Mouse (Mus musculus): ENCODE measurements around the gene Elac2. TPM values are rescaled to one million over a fixed set of nuclear protein-coding genes. Genes with fewer than 3 reads are reported as not detected.

The Elac2 gene
- polyA plus RNA-seq, 1 experiment from 2014 or later, result 38.8 TPM

- H3K4me3 ChIP-seq, result peak overlapping the region; percentile 91
- peaks cover 40% of the 10 kb centered on the region for H3K36me3 ChIP-seq
- peaks cover 17% of the 10 kb centered on the region for H3K4me1 ChIP-seq (replicated peaks)
- H3K9me3 ChIP-seq, result no peaks in the 10 kb centered on the region
- 18% methylated on average over 9 of the region's 9 CpGs for WGBS
- no peak for DNase-seq (ENCODE audit: low spot score)
- no peaks in the 10 kb centered on the region for H3K27me3 ChIP-seq (ENCODE audit: insufficient read depth, poor library complexity, severe bottlenecking)
- H3K27ac ChIP-seq, result peak overlapping the region; percentile 86
These were observed 629 bp downstream of the Elac2 start for GRCm38 (mm10) chr11:64979489-64979845.

- H3K4me1 ChIP-seq (replicated peaks), result no peaks in the 10 kb centered on the region
- H3K4me3 ChIP-seq, result no peak overlapping the region
- peaks cover 92% of the 10 kb centered on the region for H3K36me3 ChIP-seq
- H3K27ac ChIP-seq, result no peak overlapping the region
- no peaks in the 10 kb centered on the region for H3K27me3 ChIP-seq (ENCODE audit: insufficient read depth, poor library complexity, severe bottlenecking)
- no peak for DNase-seq (ENCODE audit: low spot score)
- H3K9me3 ChIP-seq, result no peaks in the 10 kb centered on the region
- WGBS, result 93% methylated on average over 2 of the region's 2 CpGs
These were observed 9.7 kb downstream of the Elac2 start for GRCm38 (mm10) chr11:64988556-64988955.

GRCm38 (mm10) chr11:64998439-64998838 lies 19.6 kb downstream of the Elac2 start:
- no peaks in the 10 kb centered on the region for H3K9me3 ChIP-seq
- WGBS, result 86% methylated on average over 3 of the region's 3 CpGs
- H3K27ac ChIP-seq, result no peak overlapping the region
- H3K36me3 ChIP-seq, result peaks cover 93% of the 10 kb centered on the region
- no peaks in the 10 kb centered on the region for H3K27me3 ChIP-seq (ENCODE audit: insufficient read depth, poor library complexity, severe bottlenecking)
- no peak for DNase-seq (ENCODE audit: low spot score)
- H3K4me1 ChIP-seq (replicated peaks), result no peaks in the 10 kb centered on the region
- H3K4me3 ChIP-seq, result no peak overlapping the region

- H3K4me1 ChIP-seq (replicated peaks), result no peaks in the 10 kb centered on the region
- 88% methylated on average over 5 of the region's 5 CpGs for WGBS
- no peak for DNase-seq (ENCODE audit: low spot score)
- H3K27ac ChIP-seq, result no peak overlapping the region
- no peaks in the 10 kb centered on the region for H3K9me3 ChIP-seq
- H3K36me3 ChIP-seq, result peaks cover 93% of the 10 kb centered on the region
- no peaks in the 10 kb centered on the region for H3K27me3 ChIP-seq (ENCODE audit: insufficient read depth, poor library complexity, severe bottlenecking)
- no peak overlapping the region for H3K4me3 ChIP-seq
These were observed 20.8 kb downstream of the Elac2 start for GRCm38 (mm10) chr11:64999685-65000084.

GRCm38 (mm10) chr11:65001729-65002128 lies 22.9 kb downstream of the Elac2 start:
- Histone ChIP-seq H3K9me3 (no peaks in the 10 kb centered on the region), H3K27ac (no peak overlapping the region), H3K4me1 (replicated peaks) (no peaks in the 10 kb centered on the region), H3K27me3 (ENCODE audit: insufficient read depth, poor library complexity, severe bottlenecking) (no peaks in the 10 kb centered on the region), H3K36me3 (peaks cover 85% of the 10 kb centered on the region), H3K4me3 (no peak overlapping the region)
- no peak for DNase-seq (ENCODE audit: low spot score)
- 92% methylated on average over 14 of the region's 14 CpGs for WGBS

GRCm38 (mm10) chr11:65003611-65004010 lies 24.8 kb downstream of the Elac2 start:
- 90% methylated on average over 5 of the region's 5 CpGs for WGBS
- H3K27ac ChIP-seq, result no peak overlapping the region
- H3K9me3 ChIP-seq, result no peaks in the 10 kb centered on the region
- no peak overlapping the region for H3K4me3 ChIP-seq
- H3K4me1 ChIP-seq (replicated peaks), result no peaks in the 10 kb centered on the region; the same call in 1 of the 2 replicates
- H3K36me3 ChIP-seq, result peaks cover 66% of the 10 kb centered on the region
- H3K27me3 ChIP-seq (ENCODE audit: insufficient read depth, poor library complexity, severe bottlenecking), result no peaks in the 10 kb centered on the region
- DNase-seq (ENCODE audit: low spot score), result no peak

GRCm38 (mm10) chr11:65004836-65005235 lies 26.0 kb downstream of the Elac2 start:
- Histone ChIP-seq H3K27me3 (ENCODE audit: insufficient read depth, poor library complexity, severe bottlenecking) (no peaks in the 10 kb centered on the region), H3K9me3 (no peaks in the 10 kb centered on the region), H3K27ac (no peak overlapping the region), H3K4me1 (replicated peaks) (no peaks in the 10 kb centered on the region; the same call in 1 of the 2 replicates), H3K4me3 (no peak overlapping the region), H3K36me3 (peaks cover 54% of the 10 kb centered on the region)
- WGBS, result 87% methylated on average over 3 of the region's 3 CpGs
- DNase-seq (ENCODE audit: low spot score), result no peak

- no peaks in the 10 kb centered on the region for H3K9me3 ChIP-seq
- peaks cover 42% of the 10 kb centered on the region for H3K36me3 ChIP-seq
- 91% methylated on average over 4 of the region's 4 CpGs for WGBS
- no peak overlapping the region for H3K27ac ChIP-seq
- H3K27me3 ChIP-seq (ENCODE audit: insufficient read depth, poor library complexity, severe bottlenecking), result no peaks in the 10 kb centered on the region
- DNase-seq (ENCODE audit: low spot score), result no peak
- no peak overlapping the region for H3K4me3 ChIP-seq
- H3K4me1 ChIP-seq (replicated peaks), result no peaks in the 10 kb centered on the region; the same call in 1 of the 2 replicates
These were observed 27.2 kb downstream of the Elac2 start for GRCm38 (mm10) chr11:65006047-65006446.

- Histone ChIP-seq H3K27ac (no peak overlapping the region), H3K9me3 (no peaks in the 10 kb centered on the region)
- 74% methylated on average over 6 of the region's 6 CpGs for WGBS
These were observed 35.1 kb downstream of the Elac2 start for GRCm38 (mm10) chr11:65013906-65014305.

GRCm38 (mm10) chr11:65016754-65017153 lies 37.9 kb downstream of the Elac2 start:
- DNase-seq (ENCODE audit: low spot score), result no peak
- no peaks in the 10 kb centered on the region for H3K36me3 ChIP-seq
- H3K9me3 ChIP-seq, result no peaks in the 10 kb centered on the region
- no peak overlapping the region for H3K4me3 ChIP-seq
- WGBS, result 90% methylated on average over 1 of the region's 1 CpGs
- H3K27ac ChIP-seq, result no peak overlapping the region
- H3K27me3 ChIP-seq (ENCODE audit: insufficient read depth, poor library complexity, severe bottlenecking), result no peaks in the 10 kb centered on the region
- 0 out of 2 replicates have a peak, but pooled peaks cover 2% of the 10 kb centered on the region for H3K4me1 ChIP-seq (replicated peaks)

More at GRCm38 (mm10) chr11:65013906-65014305, 35.1 kb downstream of the Elac2 start:
- H3K36me3 ChIP-seq, result no peaks in the 10 kb centered on the region
- H3K4me3 ChIP-seq, result no peak overlapping the region
- no peaks in the 10 kb centered on the region for H3K27me3 ChIP-seq (ENCODE audit: insufficient read depth, poor library complexity, severe bottlenecking)
- H3K4me1 ChIP-seq (replicated peaks), result 0 out of 2 replicates have a peak, but pooled peaks cover 2% of the 10 kb centered on the region
- DNase-seq (ENCODE audit: low spot score), result no peak

GRCm38 (mm10) chr11:65020744-65021143 lies 41.9 kb downstream of the Elac2 start:
- H3K36me3 ChIP-seq, result no peaks in the 10 kb centered on the region
- WGBS, result 92% methylated on average over 4 of the region's 4 CpGs
- H3K4me3 ChIP-seq, result no peak overlapping the region
- no peak overlapping the region for H3K27ac ChIP-seq
- H3K27me3 ChIP-seq (ENCODE audit: insufficient read depth, poor library complexity, severe bottlenecking), result no peaks in the 10 kb centered on the region
- no peaks in the 10 kb centered on the region for H3K9me3 ChIP-seq
- DNase-seq (ENCODE audit: low spot score), result no peak
- no peaks in the 10 kb centered on the region for H3K4me1 ChIP-seq (replicated peaks)

GRCm38 (mm10) chr11:65022771-65023170 lies 43.9 kb downstream of the Elac2 start:
- 91% methylated on average over 11 of the region's 11 CpGs for WGBS
- Histone ChIP-seq H3K27ac (no peak overlapping the region), H3K9me3 (no peaks in the 10 kb centered on the region), H3K27me3 (ENCODE audit: insufficient read depth, poor library complexity, severe bottlenecking) (no peaks in the 10 kb centered on the region), H3K4me1 (replicated peaks) (no peaks in the 10 kb centered on the region), H3K4me3 (no peak overlapping the region), H3K36me3 (no peaks in the 10 kb centered on the region)
- no peak for DNase-seq (ENCODE audit: low spot score)

- Histone ChIP-seq H3K27ac (no peak overlapping the region), H3K27me3 (ENCODE audit: insufficient read depth, poor library complexity, severe bottlenecking) (no peaks in the 10 kb centered on the region), H3K9me3 (no peaks in the 10 kb centered on the region), H3K36me3 (no peaks in the 10 kb centered on the region), H3K4me3 (no peak overlapping the region), H3K4me1 (replicated peaks) (no peaks in the 10 kb centered on the region)
- WGBS, result 84% methylated on average over 5 of the region's 5 CpGs
- no peak for DNase-seq (ENCODE audit: low spot score)
These were observed 49.2 kb downstream of the Elac2 start for GRCm38 (mm10) chr11:65028049-65028448.

- Histone ChIP-seq H3K4me1 (replicated peaks) (no peaks in the 10 kb centered on the region), H3K9me3 (no peaks in the 10 kb centered on the region), H3K36me3 (no peaks in the 10 kb centered on the region), H3K27ac (no peak overlapping the region), H3K27me3 (ENCODE audit: insufficient read depth, poor library complexity, severe bottlenecking) (no peaks in the 10 kb centered on the region), H3K4me3 (no peak overlapping the region)
- DNase-seq (ENCODE audit: low spot score), result no peak
- WGBS, result 84% methylated on average over 1 of the region's 1 CpGs
These were observed 51.4 kb downstream of the Elac2 start for GRCm38 (mm10) chr11:65030201-65030600.

Data from hindbrain, embryonic 10.5 days (tissue).